Mouse (Mus musculus): ENCODE measurements around the gene Bcas1.

- TF ChIP-seq EP300 (optimal IDR thresholded peaks at IDR 0.05) (no peak), CTCF (IDR thresholded peaks at IDR 0.05; ENCODE audit: low read depth) (no peak)
Observed at GRCm38 (mm10) chr2:170476643-170477042, 49.0 kb upstream of the Bcas1 start.
